Mouse (Mus musculus): ENCODE results near the gene Chka. TPM values are rescaled to one million over a fixed set of nuclear protein-coding genes. Genes with fewer than 3 reads are reported as not detected.

Chka gene
- total and polyA plus RNA-seq, 3 experiments = 9.5 to 12.5 (median 10.7) TPM

- DNase-seq = no peak
- TF ChIP-seq EP300 (IDR thresholded peaks at IDR 0.05; ENCODE audit: insufficient read depth, low read depth, low read length) (no peak), CTCF (IDR thresholded peaks at IDR 0.05) (no peak)
- intact Hi-C loops (cut with DNase I) = loop anchor here (5.0 kb wide), 2 partner anchors 81 to 131 kb away; no protein-coding TSS in a partner anchor
- 10% methylated on average over 19 of the region's 19 CpGs for WGBS
- H3K79me2 ChIP-seq (replicated peaks; ENCODE audit: control insufficient read depth, insufficient read depth, low read length) = no peaks in the 10 kb centered on the region; the same call in 1 of the 2 replicates
- H3K4me3 ChIP-seq = peak overlapping the region; percentile 75
- H3K27me3 ChIP-seq (ENCODE audit: control insufficient read depth, insufficient read depth, low read length) = no peaks in the 10 kb centered on the region
- H3K27ac ChIP-seq = peak overlapping the region; percentile 89
- peak overlapping the region; percentile 66 for H3K9ac ChIP-seq (ENCODE audit: low read depth, low read length)
- peaks cover 3% of the 10 kb centered on the region for H3K4me1 ChIP-seq (ENCODE audit: control insufficient read depth, insufficient read depth, low read length)
- H3K36me3 ChIP-seq (ENCODE audit: control insufficient read depth, insufficient read depth, low read length) = peaks cover 6% of the 10 kb centered on the region
Measured at GRCm38 (mm10) chr19:3850847-3851469, 615 bp upstream of the Chka start.

- WGBS = under 1% methylated on average over 74 of the region's 74 CpGs
- Histone ChIP-seq H3K79me2 (replicated peaks; ENCODE audit: control insufficient read depth, insufficient read depth, low read length) (no peaks in the 10 kb centered on the region; the same call in 1 of the 2 replicates), H3K36me3 (ENCODE audit: control insufficient read depth, insufficient read depth, low read length) (peaks cover 6% of the 10 kb centered on the region), H3K9ac (ENCODE audit: low read depth, low read length) (peak overlapping the region; percentile 86), H3K27me3 (ENCODE audit: control insufficient read depth, insufficient read depth, low read length) (no peaks in the 10 kb centered on the region), H3K27ac (peak overlapping the region; percentile 89), H3K4me3 (peak overlapping the region; percentile 75), H3K4me1 (ENCODE audit: control insufficient read depth, insufficient read depth, low read length) (peaks cover 3% of the 10 kb centered on the region)
- TF ChIP-seq CTCF (IDR thresholded peaks at IDR 0.05) (0 out of 2 replicates have a peak, but pooled peaks have one; percentile 11), EP300 (IDR thresholded peaks at IDR 0.05; ENCODE audit: insufficient read depth, low read depth, low read length) (no peak)
- peak; percentile 70 to 79 for DNase-seq
- intact Hi-C loops (cut with DNase I) = loop anchor here (2.0 to 5.0 kb wide), 3 partner anchors 55 to 130 kb away; partner anchors contain the start of gene Tcirg1
Measured at GRCm38 (mm10) chr19:3851979-3852681, 557 bp downstream of the Chka start.

- Histone ChIP-seq H3K27ac (no peak overlapping the region), H3K27me3 (ENCODE audit: control insufficient read depth, insufficient read depth, low read length) (no peaks in the 10 kb centered on the region), H3K9ac (ENCODE audit: low read depth, low read length) (no peak overlapping the region), H3K4me3 (no peak overlapping the region), H3K79me2 (replicated peaks; ENCODE audit: control insufficient read depth, insufficient read depth, low read length) (peaks cover 2% of the 10 kb centered on the region; the same call in 1 of the 2 replicates), H3K36me3 (ENCODE audit: control insufficient read depth, insufficient read depth, low read length) (peaks cover 6% of the 10 kb centered on the region), H3K4me1 (ENCODE audit: control insufficient read depth, insufficient read depth, low read length) (peaks cover 3% of the 10 kb centered on the region)
- intact Hi-C loops (cut with DNase I) = loop anchor here (2.0 to 5.0 kb wide), 3 partner anchors 54 to 129 kb away; partner anchors contain the start of gene Tcirg1
- 94% methylated on average over 10 of the region's 10 CpGs for WGBS
- no peak for DNase-seq
- TF ChIP-seq CTCF (IDR thresholded peaks at IDR 0.05) (no peak), EP300 (IDR thresholded peaks at IDR 0.05; ENCODE audit: insufficient read depth, low read depth, low read length) (no peak), POLR2A (IDR thresholded peaks at IDR 0.05; ENCODE audit: insufficient read depth, low read depth, low read length) (no peak)
Measured at GRCm38 (mm10) chr19:3853121-3853520, 1.5 kb downstream of the Chka start.

GRCm38 (mm10) chr19:3853891-3854290, 2.3 kb downstream of the Chka start:
- peaks cover 3% of the 10 kb centered on the region for H3K4me1 ChIP-seq (ENCODE audit: control insufficient read depth, insufficient read depth, low read length)
- no peak overlapping the region for H3K27ac ChIP-seq
- H3K9ac ChIP-seq (ENCODE audit: low read depth, low read length) = no peak overlapping the region
- peaks cover 2% of the 10 kb centered on the region; the same call in 1 of the 2 replicates for H3K79me2 ChIP-seq (replicated peaks; ENCODE audit: control insufficient read depth, insufficient read depth, low read length)
- DNase-seq = no peak
- TF ChIP-seq CTCF (IDR thresholded peaks at IDR 0.05) = no peak
- TF ChIP-seq POLR2A (IDR thresholded peaks at IDR 0.05; ENCODE audit: insufficient read depth, low read depth, low read length) = no peak
- TF ChIP-seq EP300 (IDR thresholded peaks at IDR 0.05; ENCODE audit: insufficient read depth, low read depth, low read length) = no peak
- H3K27me3 ChIP-seq (ENCODE audit: control insufficient read depth, insufficient read depth, low read length) = no peaks in the 10 kb centered on the region
- intact Hi-C loops (cut with DNase I) = loop anchor here (2.0 to 5.0 kb wide), 3 partner anchors 53 to 128 kb away; partner anchors contain the start of gene Tcirg1
- H3K36me3 ChIP-seq (ENCODE audit: control insufficient read depth, insufficient read depth, low read length) = peaks cover 6% of the 10 kb centered on the region
- no peak overlapping the region for H3K4me3 ChIP-seq
- WGBS = 91% methylated on average over 1 of the region's 1 CpGs

- H3K9ac ChIP-seq (ENCODE audit: low read depth, low read length) = no peak overlapping the region
- TF ChIP-seq CTCF (IDR thresholded peaks at IDR 0.05) (no peak), POLR2A (IDR thresholded peaks at IDR 0.05; ENCODE audit: insufficient read depth, low read depth, low read length) (no peak), EP300 (IDR thresholded peaks at IDR 0.05; ENCODE audit: insufficient read depth, low read depth, low read length) (no peak)
- WGBS = 74% methylated on average over 6 of the region's 6 CpGs
- DNase-seq = no peak
- H3K27me3 ChIP-seq (ENCODE audit: control insufficient read depth, insufficient read depth, low read length) = no peaks in the 10 kb centered on the region
- no peak overlapping the region for H3K4me3 ChIP-seq
- no peak overlapping the region for H3K27ac ChIP-seq
- peaks cover 3% of the 10 kb centered on the region; the same call in 1 of the 2 replicates for H3K79me2 ChIP-seq (replicated peaks; ENCODE audit: control insufficient read depth, insufficient read depth, low read length)
- intact Hi-C loops (cut with DNase I) = no loop called here
- H3K36me3 ChIP-seq (ENCODE audit: control insufficient read depth, insufficient read depth, low read length) = peaks cover 6% of the 10 kb centered on the region
- peaks cover 3% of the 10 kb centered on the region for H3K4me1 ChIP-seq (ENCODE audit: control insufficient read depth, insufficient read depth, low read length)
Measured at GRCm38 (mm10) chr19:3855091-3855490, 3.5 kb downstream of the Chka start.

GRCm38 (mm10) chr19:3855601-3856000, 4.0 kb downstream of the Chka start:
- Histone ChIP-seq H3K27ac (no peak overlapping the region), H3K79me2 (replicated peaks; ENCODE audit: control insufficient read depth, insufficient read depth, low read length) (peaks cover 3% of the 10 kb centered on the region; the same call in 1 of the 2 replicates), H3K36me3 (ENCODE audit: control insufficient read depth, insufficient read depth, low read length) (peaks cover 6% of the 10 kb centered on the region), H3K9ac (ENCODE audit: low read depth, low read length) (no peak overlapping the region), H3K4me1 (ENCODE audit: control insufficient read depth, insufficient read depth, low read length) (peaks cover 3% of the 10 kb centered on the region), H3K4me3 (no peak overlapping the region), H3K27me3 (ENCODE audit: control insufficient read depth, insufficient read depth, low read length) (no peaks in the 10 kb centered on the region)
- no peak for DNase-seq
- TF ChIP-seq CTCF (IDR thresholded peaks at IDR 0.05) (no peak), POLR2A (IDR thresholded peaks at IDR 0.05; ENCODE audit: insufficient read depth, low read depth, low read length) (no peak), EP300 (IDR thresholded peaks at IDR 0.05; ENCODE audit: insufficient read depth, low read depth, low read length) (no peak)
- WGBS = 33% methylated on average over 4 of the region's 4 CpGs
- intact Hi-C loops (cut with DNase I) = no loop called here
